Mouse (Mus musculus) liver, embryonic 14.5 days (tissue): Measurements from ENCODE around the gene Gtse1. TPM values are rescaled to one million over a fixed set of nuclear protein-coding genes. Genes with fewer than 3 reads are reported as not detected.

Experiments
- ATAC-seq: fragments of 200-750 bp; cut with Nextera tagmentation; 2 replicates; pipeline ENCODE4 v1.8.0; 2017; ENCODE audit warnings: moderate number of reproducible peaks, mild to moderate bottlenecking, moderate library complexity; ENCODE audit not compliant: insufficient read depth
- DNase-seq, 3 experiments: peaks; one replicate each; pipeline ENCODE4 v3.0.0-alpha.2; 2012 to 2013; ENCODE audit warnings: low read depth in 3 of 3, low spot score in 3 of 3
- H3K27ac ChIP-seq: fragments of 300-500 bp; sonication (generic); 2 replicates; pipeline ENCODE4 v1.5.1; 2014; ENCODE audit warnings: moderate library complexity, mild to moderate bottlenecking, control low read depth, inconsistent platforms
- H3K27me3 ChIP-seq: fragments of 300-500 bp; sonication (generic); 2 replicates; pipeline ENCODE4 v1.6.1; 2014; ENCODE audit warnings: mild to moderate bottlenecking, low read length, moderate library complexity; ENCODE audit not compliant: control insufficient read depth, insufficient read depth
- H3K36me3 ChIP-seq: fragments of 300-500 bp; sonication (generic); replicated peaks from 2 replicates; pipeline ENCODE4 v1.6.1; 2014; ENCODE audit warnings: low read depth; ENCODE audit not compliant: control insufficient read depth, insufficient read depth
- H3K4me1 ChIP-seq, 2 experiments: fragments of 200-500 bp in 1 of 2; fragments of 300-500 bp in 1 of 2; sonication (generic) in 1 of 2; replicated peaks; 2 replicates each; pipeline ENCODE4 v1.6.1; 2012 to 2014; ENCODE audit warnings: antibody characterized with exemption in 1 of 2, inconsistent platforms in 1 of 2, low read length in 1 of 2; ENCODE audit not compliant: control insufficient read depth in 2 of 2, insufficient read depth in 2 of 2
- H3K4me2 ChIP-seq: fragments of 300-500 bp; sonication (generic); 2 replicates; pipeline ENCODE4 v1.6.1; 2014; ENCODE audit warnings: low read depth, mild to moderate bottlenecking, control low read depth, moderate library complexity
- H3K4me3 ChIP-seq, 2 experiments: fragments of 200-500 bp in 1 of 2; fragments of 300-500 bp in 1 of 2; sonication (generic) in 1 of 2; 2 replicates each; pipeline ENCODE4 v1.5.1; 2012 to 2014; ENCODE audit warnings: low read depth in 2 of 2, low read length in 2 of 2, mild to moderate bottlenecking in 2 of 2, control low read depth in 1 of 2, inconsistent platforms in 1 of 2, moderate library complexity in 1 of 2; ENCODE audit not compliant: insufficient read depth in 1 of 2
- H3K9ac ChIP-seq: fragments of 300-500 bp; sonication (generic); replicated peaks from 2 replicates; pipeline ENCODE4 v1.6.1; 2014; ENCODE audit warnings: mild to moderate bottlenecking, control low read depth, moderate library complexity
- H3K9me3 ChIP-seq: fragments of 300-500 bp; sonication (generic); 2 replicates; pipeline ENCODE4 v1.6.1; 2016; ENCODE audit warnings: low read length, mixed read lengths; ENCODE audit not compliant: control insufficient read depth
- CTCF ChIP-seq: IDR thresholded peaks from 2 replicates; pipeline ENCODE4 v1.5.1; 2016; ENCODE audit warnings: antibody characterized with exemption, low read depth, control low read depth
- EP300 ChIP-seq: IDR thresholded peaks from 2 replicates; pipeline ENCODE4 v1.6.1; 2016; ENCODE audit warnings: antibody characterized with exemption, low read depth
- WGBS: fragments of 180-500 bp; shearing (Covaris S2); extraction: QIAGEN DNeasy Blood & Tissue Kit; methylation state at CpG from one replicate; pipeline ENCODE4 v1.1.7; 2014; ENCODE audit not compliant: insufficient replicate concordance; 5-methylcytosine and 5-hydroxymethylcytosine counted together
- polyA plus RNA-seq, 2 experiments: library from polyadenylated mRNA; depleted of rRNA in 1 of 2; stranded (reverse) in 1 of 2; unstranded in 1 of 2; fragments of >200 nt; fragmentation: Nextera tagmentation in 1 of 2; extraction: Ambion mirVana in 1 of 2; gene quantifications; 2 replicates each; pipeline versions ENCODE4 v1.2.1 to v1.2.3; 2012 to 2014

The Gtse1 gene
- polyA plus RNA-seq, 2 experiments = 20.6 to 21.1 TPM

GRCm38 (mm10) chr15:85897113-85897512, 37.6 kb downstream of the Gtse1 start:
- no peak for ATAC-seq
- Histone ChIP-seq H3K9ac (no peak overlapping the region), H3K4me2 (no peak overlapping the region), H3K4me1 (no peaks in the 10 kb centered on the region), H3K27ac (no peak overlapping the region), H3K27me3 (no peaks in the 10 kb centered on the region), H3K4me3 (no peak overlapping the region), H3K36me3 (peaks cover 13% of the 10 kb centered on the region), H3K9me3 (no peaks in the 10 kb centered on the region)
- DNase-seq = no peak
- 74% methylated on average over 10 of the region's 10 CpGs for WGBS
- TF ChIP-seq EP300 = no peak
- no peak for TF ChIP-seq CTCF

- no peak for DNase-seq
- Histone ChIP-seq H3K27ac (no peak overlapping the region), H3K4me3 (no peak overlapping the region), H3K27me3 (no peaks in the 10 kb centered on the region), H3K36me3 (no peaks in the 10 kb centered on the region; the same call in none of the 2 replicates), H3K9ac (no peak overlapping the region), H3K4me2 (no peak overlapping the region), H3K9me3 (no peaks in the 10 kb centered on the region), H3K4me1 (no peaks in the 10 kb centered on the region)
- TF ChIP-seq CTCF (no peak), EP300 (no peak)
- WGBS = 72% methylated on average over 6 of the region's 6 CpGs
- ATAC-seq = no peak
Observed at GRCm38 (mm10) chr15:85899396-85899795, 39.9 kb downstream of the Gtse1 start.

- Histone ChIP-seq H3K27ac (no peak overlapping the region), H3K4me2 (no peak overlapping the region), H3K4me1 (no peaks in the 10 kb centered on the region), H3K27me3 (no peaks in the 10 kb centered on the region), H3K9ac (no peak overlapping the region), H3K9me3 (no peaks in the 10 kb centered on the region), H3K4me3 (no peak overlapping the region), H3K36me3 (no peaks in the 10 kb centered on the region; the same call in 1 of the 2 replicates)
- no peak for DNase-seq
- 82% methylated on average over 8 of the region's 8 CpGs for WGBS
- TF ChIP-seq CTCF (no peak), EP300 (no peak)
- no peak for ATAC-seq
Observed at GRCm38 (mm10) chr15:85900318-85900717, 40.8 kb downstream of the Gtse1 start.

- Histone ChIP-seq H3K27me3 (no peaks in the 10 kb centered on the region), H3K36me3 (no peaks in the 10 kb centered on the region; the same call in 1 of the 2 replicates), H3K4me1 (no peaks in the 10 kb centered on the region), H3K4me3 (no peak overlapping the region), H3K4me2 (no peak overlapping the region), H3K9ac (no peak overlapping the region), H3K9me3 (no peaks in the 10 kb centered on the region), H3K27ac (no peak overlapping the region)
- DNase-seq (no peak), ATAC-seq (no peak)
- TF ChIP-seq EP300 (no peak), CTCF (no peak)
- 58% methylated on average over 12 of the region's 12 CpGs for WGBS
Observed at GRCm38 (mm10) chr15:85900801-85901200, 41.3 kb downstream of the Gtse1 start.

DNA sequence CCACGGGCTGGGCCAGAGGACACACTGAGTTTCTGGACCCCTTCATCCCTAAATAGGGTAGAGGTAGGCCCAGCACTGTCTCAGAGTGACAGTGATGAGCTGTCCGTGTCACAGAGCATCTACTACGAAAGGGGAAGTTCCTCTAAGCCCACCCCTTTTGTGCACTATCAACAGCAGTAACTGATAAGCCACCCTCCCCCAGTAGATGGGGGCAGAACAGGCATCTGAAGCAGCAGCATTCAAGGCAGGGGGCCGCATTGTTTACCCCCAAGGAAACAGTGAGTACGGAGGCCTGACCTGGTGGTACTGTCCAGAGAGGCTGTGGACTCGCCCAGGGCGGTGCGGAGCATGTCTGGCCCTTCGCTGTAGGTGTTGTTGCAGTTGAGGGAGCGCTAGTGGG, 43.0 kb downstream of the Gtse1 start:
- Histone ChIP-seq H3K9ac (no peak overlapping the region), H3K4me1 (no peaks in the 10 kb centered on the region), H3K27ac (no peak overlapping the region), H3K9me3 (no peaks in the 10 kb centered on the region), H3K36me3 (no peaks in the 10 kb centered on the region; the same call in 1 of the 2 replicates), H3K4me2 (no peak overlapping the region), H3K4me3 (no peak overlapping the region), H3K27me3 (no peaks in the 10 kb centered on the region)
- DNase-seq (no peak), ATAC-seq (no peak)
- WGBS = 46% methylated on average over 10 of the region's 10 CpGs
- TF ChIP-seq CTCF = no peak
- no peak for TF ChIP-seq EP300
